Mouse (Mus musculus): ENCODE results near the gene Chrng. TPM values are rescaled to one million over a fixed set of nuclear protein-coding genes. Genes with fewer than 3 reads are reported as not detected.

Gene Chrng
- polyA plus RNA-seq (2017; shearing (Covaris generic)): not detected

GRCm38 (mm10) chr1:87204465-87204864 is at the start of gene Chrng:
TSS of gene Chrng (plus strand) at chr1:87204657.

GRCm38 (mm10) chr1:87156199-87156587 is 48.3 kb upstream of the Chrng start, which contains the start of gene Ecel1:
TSS of gene Ecel1 (minus strand) at chr1:87156521.

GRCm38 (mm10) chr1:87183013-87183412 is 21.4 kb upstream of the Chrng start, which contains the start of gene Prss56:
TSS of gene Prss56 (plus strand) at chr1:87183313.

GRCm38 (mm10) chr1:87190429-87190828 is 14.0 kb upstream of the Chrng start, which contains the start of gene Chrnd:
TSS of gene Chrnd (plus strand) at chr1:87190607.

GRCm38 (mm10) chr1:87213735-87214704 is 9.6 kb downstream of the Chrng start, which contains the start of gene Eif4e2:
TSS of gene Eif4e2 (plus strand) at chr1:87213914.

Other genes with a start within 250 kb of the Chrng start
- gene Alppl2, start 114.7 kb upstream of the Chrng start, polyA plus RNA-seq (2017; shearing (Covaris generic)): not detected
- 0.22 TPM for gene Alpi, start 103.1 kb upstream of the Chrng start, polyA plus RNA-seq (2017; shearing (Covaris generic))
- gene Akp3, start 79.7 kb upstream of the Chrng start, polyA plus RNA-seq (2017; shearing (Covaris generic)): not detected
- not detected for gene Ecel1, start 48.1 kb upstream of the Chrng start, polyA plus RNA-seq (2017; shearing (Covaris generic))
- gene Prss56, start 21.3 kb upstream of the Chrng start, polyA plus RNA-seq (2017; shearing (Covaris generic)): not detected
- not detected for gene Chrnd, start 14.1 kb upstream of the Chrng start, polyA plus RNA-seq (2017; shearing (Covaris generic))
- 167 TPM for gene Eif4e2, start 9.3 kb downstream of the Chrng start, polyA plus RNA-seq (2017; shearing (Covaris generic))
- gene Efhd1, start 59.7 kb downstream of the Chrng start, polyA plus RNA-seq (2017; shearing (Covaris generic)): not detected
- gene Gigyf2, start 122.3 kb downstream of the Chrng start, polyA plus RNA-seq (2017; shearing (Covaris generic)): 62.7 TPM
- gene Kcnj13, start 190.1 kb downstream of the Chrng start, polyA plus RNA-seq (2017; shearing (Covaris generic)): 2.4 TPM